Mouse (Mus musculus) cerebellum, adult 2 months (tissue): ENCODE results near the gene Plscr1.

Source experiments
- CTCF ChIP-seq: fragments of 200-500 bp; IDR thresholded peaks from 2 replicates; pipeline ENCODE4 v1.5.1; 2011; ENCODE audit warnings: low read depth, mild to moderate bottlenecking, control low read depth, low read length, moderate library complexity, borderline replicate concordance; ENCODE audit not compliant: insufficient read depth
- POLR2A ChIP-seq: fragments of 200-500 bp; IDR thresholded peaks from 2 replicates; pipeline ENCODE4 v1.6.1; 2011; ENCODE audit warnings: low read length, control low read depth, borderline replicate concordance; ENCODE audit not compliant: insufficient read depth

DNA sequence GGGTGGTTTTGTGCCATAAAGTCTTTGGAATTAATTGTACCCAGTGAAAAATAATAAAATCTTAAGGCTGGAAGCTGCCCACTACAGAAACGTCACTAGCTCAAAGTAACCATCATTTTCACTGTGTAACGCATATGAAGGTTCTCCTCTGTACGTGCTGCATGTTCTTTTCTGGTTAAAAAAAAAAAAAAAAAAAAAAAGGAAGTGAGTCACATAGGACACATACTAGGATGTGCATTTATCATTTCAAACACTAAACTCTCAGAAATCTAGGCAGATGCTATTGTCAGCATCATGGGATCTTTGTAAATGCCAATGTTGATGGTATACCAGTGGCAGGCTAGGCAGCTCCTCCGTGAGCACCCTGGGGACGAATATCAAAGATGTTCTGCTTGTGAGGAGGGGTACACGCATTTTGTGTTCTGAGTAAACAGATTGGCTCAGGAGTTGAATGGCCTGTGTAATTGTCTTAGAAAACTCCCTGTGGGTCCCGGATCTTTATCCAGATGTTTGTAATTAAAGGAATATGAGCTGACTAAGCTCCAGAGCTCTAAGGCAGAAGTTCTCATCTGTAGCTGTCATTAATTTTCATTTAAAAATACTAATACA lies 33.1 kb downstream of the Plscr1 start:
- TF ChIP-seq POLR2A (no peak), CTCF (no peak)
